Mouse (Mus musculus): ENCODE results near the gene Vat1l.

Vat1l gene

DNA sequence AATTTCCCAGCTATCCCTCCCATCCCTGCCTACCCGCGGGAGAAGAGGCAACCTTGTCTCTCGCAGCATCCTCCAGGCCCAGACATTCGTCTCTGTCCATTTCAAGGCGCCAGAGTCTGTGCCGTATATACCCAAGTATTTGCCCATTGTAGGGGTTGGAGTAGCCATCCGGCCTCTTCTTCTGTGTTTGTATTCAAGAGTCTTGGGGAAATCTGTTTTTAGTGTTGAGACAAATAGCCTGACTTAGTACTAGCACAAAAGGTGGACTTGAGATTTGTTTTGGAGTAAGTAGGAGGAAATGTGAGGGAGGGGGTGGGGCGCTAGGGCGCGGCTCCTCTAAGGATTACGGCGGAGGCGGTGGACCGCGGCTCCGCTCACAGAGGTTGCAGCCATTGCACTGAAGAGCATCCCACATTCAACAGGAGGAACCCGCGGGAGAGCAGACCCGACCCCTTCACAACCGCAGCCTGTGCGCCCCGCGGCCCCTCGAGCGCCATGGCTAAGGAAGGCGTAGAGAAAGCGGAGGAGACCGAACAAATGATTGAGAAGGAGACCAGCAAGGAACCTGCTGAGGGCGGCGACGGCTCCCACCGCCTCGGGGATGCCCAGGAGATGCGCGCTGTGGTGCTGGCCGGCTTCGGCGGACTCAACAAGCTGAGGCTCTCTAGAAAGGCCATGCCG lies at the start of gene Vat1l:
Gene Vat1l (plus strand): TSS at position 392 of the 681 bp plus-strand sequence.
- DNase-seq (ENCODE audit: low read depth in 2 of 2, low spot score in 2 of 2): no peak

- no peak for DNase-seq (ENCODE audit: low read depth in 2 of 2, low spot score in 2 of 2)
These were observed 46.8 kb upstream of the Vat1l start for GRCm38 (mm10) chr8:114158586-114158985.

DNA sequence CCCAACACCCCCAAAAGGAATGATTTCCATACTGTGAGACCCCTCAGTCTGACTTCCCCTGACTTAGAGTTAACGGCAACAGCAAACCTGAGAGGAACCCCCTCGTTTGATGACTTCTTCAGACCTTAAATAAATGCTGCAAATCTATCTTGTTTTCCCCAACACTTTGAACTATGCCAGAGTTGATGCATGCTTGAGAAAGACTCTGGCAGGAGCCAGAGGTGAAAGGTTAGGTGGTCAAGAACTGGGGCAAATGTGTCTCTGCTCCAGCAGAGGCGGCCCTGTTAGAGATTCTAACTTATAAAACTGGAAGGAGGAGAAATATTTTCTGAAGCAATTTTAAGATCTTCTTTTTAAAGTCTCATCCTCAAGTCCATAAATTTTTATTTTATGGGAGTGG lies 45.7 kb upstream of the Vat1l start:
- no peak for DNase-seq (ENCODE audit: low read depth in 2 of 2, low spot score in 2 of 2)

DNA sequence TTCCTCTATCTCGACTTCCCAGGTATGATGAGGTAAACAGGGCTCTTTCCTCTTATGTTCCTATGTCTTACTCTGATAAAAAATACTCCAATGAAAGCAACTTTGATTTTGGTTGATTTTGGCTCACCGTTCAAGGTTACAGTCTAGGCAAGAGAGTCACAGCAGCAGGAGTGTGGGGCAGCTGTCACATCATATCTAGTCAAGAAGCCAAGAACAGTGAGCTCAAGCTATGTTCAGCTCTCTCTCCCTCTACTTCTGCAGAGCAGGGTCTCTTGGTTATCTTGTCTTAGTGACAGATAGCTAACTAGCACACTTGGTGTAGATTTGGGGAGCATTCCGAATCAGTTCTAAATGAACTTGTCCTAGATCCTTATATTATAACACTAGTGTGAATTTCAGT lies 41.5 kb upstream of the Vat1l start:
- DNase-seq (ENCODE audit: low read depth in 2 of 2, low spot score in 2 of 2): no peak

- DNase-seq (ENCODE audit: low read depth in 2 of 2, low spot score in 2 of 2): no peak
These were observed 40.8 kb upstream of the Vat1l start for GRCm38 (mm10) chr8:114164444-114165096.

DNA sequence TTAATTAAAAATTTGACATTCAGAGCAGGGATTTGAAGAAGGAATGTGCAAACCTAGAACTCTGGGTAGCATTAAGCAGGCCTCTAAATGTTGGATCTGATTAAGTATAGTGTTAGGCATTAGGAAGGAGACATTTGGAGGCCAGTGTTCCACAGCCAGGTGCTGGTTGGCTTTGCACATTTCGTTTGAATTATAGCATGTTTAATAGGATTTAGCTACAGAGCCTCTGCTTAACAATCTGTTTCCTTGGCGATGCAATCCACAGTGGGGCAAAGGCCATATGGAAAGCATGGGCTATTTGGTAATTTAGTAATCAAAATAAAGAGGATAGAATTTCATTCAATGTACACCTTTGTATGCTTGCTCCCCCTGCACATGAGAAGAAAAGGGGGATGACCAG lies 39.7 kb upstream of the Vat1l start:
- DNase-seq (ENCODE audit: low read depth in 2 of 2, low spot score in 2 of 2): no peak

DNA sequence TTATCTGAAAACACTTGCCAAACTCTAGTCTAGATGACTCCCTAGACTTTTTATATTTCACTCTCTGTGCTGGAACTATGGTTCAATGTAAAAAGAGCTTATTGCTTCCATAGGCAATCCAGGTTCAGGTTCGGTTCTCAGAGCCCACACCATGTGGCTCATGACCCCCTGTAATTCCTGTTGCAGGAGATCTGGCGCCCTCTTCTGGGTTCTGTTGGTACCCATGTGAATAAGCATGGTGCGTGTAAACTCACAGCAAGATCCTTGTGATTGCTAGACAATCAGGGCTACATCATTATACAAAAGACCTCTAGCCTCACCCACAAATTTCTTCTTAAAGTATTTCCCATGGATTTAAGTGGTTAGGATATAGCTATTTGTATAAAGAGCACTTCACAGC lies 28.7 kb upstream of the Vat1l start:
- DNase-seq (ENCODE audit: low read depth in 2 of 2, low spot score in 2 of 2): no peak

DNA sequence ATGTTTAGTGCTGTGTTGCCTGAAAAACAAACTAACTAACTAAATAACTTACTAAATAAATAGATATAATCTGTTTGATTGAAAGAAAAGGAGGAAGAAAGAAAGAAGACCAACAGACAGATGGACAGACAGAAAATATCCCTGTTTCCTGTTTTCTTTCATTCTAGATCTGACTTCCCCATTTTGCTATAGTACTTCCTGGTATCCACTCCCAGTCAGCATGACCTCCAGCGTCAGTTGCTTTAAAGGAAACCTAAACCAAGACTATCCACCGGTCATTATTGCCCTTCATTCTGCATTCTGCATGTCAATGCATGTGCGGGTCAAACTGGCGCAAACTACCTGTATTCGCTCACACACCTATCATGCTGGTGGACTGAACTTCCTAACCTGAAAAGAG lies 12.1 kb upstream of the Vat1l start:
- DNase-seq (ENCODE audit: low read depth in 2 of 2, low spot score in 2 of 2): no peak

- no peak for DNase-seq (ENCODE audit: low read depth in 2 of 2, low spot score in 2 of 2)
These were observed 6.4 kb upstream of the Vat1l start for GRCm38 (mm10) chr8:114198990-114199389.

GRCm38 (mm10) chr8:114206421-114206983 lies 1.1 kb downstream of the Vat1l start:
- DNase-seq (ENCODE audit: low read depth in 2 of 2, low spot score in 2 of 2): no peak

- DNase-seq (ENCODE audit: low read depth in 2 of 2, low spot score in 2 of 2): no peak
These were observed 1.6 kb downstream of the Vat1l start for GRCm38 (mm10) chr8:114207026-114207425.

DNA sequence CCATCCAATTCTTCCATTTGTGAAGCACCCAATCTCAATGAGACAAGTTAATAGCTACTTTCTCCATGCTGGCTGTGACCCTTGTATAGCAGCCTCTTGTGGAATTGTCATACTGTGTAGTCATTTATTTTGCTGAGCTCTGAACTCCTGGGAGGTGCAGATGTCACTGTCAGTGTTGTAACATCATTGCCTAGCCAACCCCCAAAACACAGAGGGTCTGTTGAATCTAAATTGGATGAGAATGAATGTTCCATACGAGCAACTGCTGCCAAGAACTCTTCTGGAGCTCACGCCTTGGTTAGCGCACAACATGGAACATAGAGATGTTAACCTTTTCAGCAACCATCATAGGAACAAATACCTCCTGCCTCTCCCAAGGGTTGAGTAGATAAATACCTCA lies 15.4 kb downstream of the Vat1l start:
- DNase-seq (ENCODE audit: low read depth in 2 of 2, low spot score in 2 of 2): no peak

DNA sequence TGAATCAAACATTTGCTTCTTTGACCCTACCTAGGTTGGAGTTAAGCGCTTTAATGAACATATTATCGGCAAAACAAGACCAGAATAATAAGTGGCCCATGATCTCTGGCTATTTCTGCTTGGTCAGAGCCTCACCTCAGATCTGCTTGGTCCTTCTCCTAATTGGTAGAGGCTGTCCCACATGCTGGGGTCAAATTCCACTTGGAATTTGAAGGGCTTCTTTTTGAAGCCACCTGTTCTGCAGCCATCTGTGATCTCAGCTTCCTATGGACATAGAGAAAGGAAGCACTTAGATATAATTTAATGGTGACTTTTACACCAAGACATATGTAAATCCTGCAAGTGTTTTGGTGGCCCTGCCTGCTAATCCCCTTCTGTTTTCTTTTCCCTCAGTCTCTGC lies 16.6 kb downstream of the Vat1l start:
- DNase-seq (ENCODE audit: low read depth in 2 of 2, low spot score in 2 of 2): no peak

DNA sequence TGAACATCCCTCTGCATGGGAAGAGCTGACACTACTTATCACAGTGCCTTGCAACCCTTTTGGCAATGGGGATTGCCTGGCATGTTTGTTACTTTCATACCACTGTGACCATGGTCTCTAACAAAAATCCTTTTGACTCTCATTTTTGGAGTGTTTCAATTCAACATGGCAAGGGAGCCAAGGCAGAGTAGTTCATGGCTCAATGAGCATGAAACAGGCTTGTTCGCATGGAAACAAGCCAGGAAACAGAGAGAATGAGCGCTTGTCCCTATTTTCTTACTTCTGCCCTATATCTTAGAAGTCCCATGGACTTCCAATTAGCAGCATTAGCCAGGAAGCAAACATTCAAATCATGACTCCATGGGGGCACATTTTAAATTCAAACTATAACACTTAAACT lies 18.6 kb downstream of the Vat1l start:
- DNase-seq (ENCODE audit: low read depth in 2 of 2, low spot score in 2 of 2): no peak

DNA sequence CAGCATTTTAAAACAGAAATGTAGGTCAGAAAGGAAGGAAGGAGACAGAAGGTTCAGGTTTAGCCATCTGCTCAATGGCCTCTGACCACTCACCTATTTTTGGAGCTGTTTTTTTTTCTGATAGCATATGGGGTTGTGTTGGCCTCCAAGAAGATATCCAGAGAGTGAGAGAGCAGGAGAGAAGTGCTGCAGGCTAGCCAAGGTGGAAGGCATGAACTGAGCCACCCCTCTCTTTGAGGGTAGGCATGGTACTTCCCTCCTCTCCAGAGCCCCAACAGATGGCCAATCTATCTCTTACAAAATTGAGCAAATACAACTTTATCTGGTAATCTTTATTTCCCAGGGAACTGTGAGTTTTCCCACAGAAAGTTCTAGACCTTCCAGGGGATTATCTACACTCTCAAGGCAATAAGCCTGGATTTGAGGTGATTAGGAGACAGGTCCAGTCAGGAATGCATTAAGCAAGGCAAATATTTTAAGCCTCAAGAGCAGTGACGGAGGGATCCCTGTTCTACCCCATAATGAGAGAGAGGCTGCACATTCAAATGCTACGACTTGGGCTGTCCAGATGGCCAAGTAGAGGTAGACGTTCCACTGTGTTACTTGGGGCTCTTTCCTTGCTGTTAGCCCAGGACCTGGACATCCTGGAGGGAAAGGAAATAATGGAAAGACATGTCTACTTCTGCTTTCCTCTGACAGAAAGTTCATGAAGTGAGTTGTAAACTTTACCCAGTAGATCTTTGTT lies 46.1 kb downstream of the Vat1l start:
- no peak for DNase-seq (ENCODE audit: low read depth in 2 of 2, low spot score in 2 of 2)

GRCm38 (mm10) chr8:114258685-114259084 lies 53.3 kb downstream of the Vat1l start:
- no peak for DNase-seq (ENCODE audit: low read depth in 2 of 2, low spot score in 2 of 2)

DNA sequence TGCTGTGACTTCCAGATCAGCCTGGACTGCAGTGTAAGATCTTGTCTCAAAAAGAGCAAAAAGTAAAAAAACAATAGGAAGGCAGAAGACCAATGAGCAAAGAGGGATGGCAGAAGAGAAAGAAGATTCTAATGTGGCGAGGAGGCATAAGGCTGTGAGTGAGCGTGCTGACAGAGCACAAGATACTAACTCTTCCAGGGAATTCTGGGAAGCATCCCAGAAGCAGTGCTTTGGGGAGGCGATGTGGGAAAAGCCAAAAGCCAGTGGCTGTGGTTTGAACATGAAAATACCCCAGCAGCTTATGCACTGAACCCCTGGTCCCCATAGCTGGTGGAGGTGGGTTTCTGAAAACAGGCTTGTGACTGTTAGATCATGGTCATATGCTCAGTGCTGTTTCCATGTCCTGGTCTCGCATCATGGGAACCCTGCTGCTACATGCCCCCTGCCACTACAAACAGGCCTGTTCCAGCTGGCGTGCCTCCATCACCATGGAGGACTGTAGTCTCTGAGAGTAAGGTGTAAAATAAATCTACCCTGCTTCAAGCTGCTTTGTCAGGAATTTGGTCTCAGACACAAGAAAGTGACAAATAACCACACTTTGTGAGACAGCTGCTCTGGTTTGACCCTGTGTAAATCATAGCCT lies 54.4 kb downstream of the Vat1l start:
- DNase-seq (ENCODE audit: low read depth in 2 of 2, low spot score in 2 of 2): no peak

DNA sequence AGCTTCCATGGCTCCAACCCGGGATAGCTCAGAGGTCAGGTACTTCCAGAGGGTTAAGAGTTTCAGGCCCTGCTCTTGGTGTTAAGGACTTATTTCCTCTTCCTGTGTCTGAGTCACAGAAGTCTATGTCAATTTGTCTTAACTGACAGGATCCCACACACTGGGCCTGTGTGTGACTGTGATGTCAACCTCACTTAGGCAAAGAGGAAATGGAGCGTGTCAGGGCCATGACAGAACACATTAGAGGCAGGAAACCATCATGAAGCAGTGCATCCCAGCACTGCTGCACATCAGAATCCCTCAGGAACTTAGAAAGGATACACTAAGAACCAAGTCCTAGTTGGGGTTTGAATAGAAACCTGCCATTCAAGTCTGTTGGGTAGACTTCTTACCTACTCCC lies 56.9 kb downstream of the Vat1l start:
- DNase-seq (ENCODE audit: low read depth in 2 of 2, low spot score in 2 of 2): no peak

DNA sequence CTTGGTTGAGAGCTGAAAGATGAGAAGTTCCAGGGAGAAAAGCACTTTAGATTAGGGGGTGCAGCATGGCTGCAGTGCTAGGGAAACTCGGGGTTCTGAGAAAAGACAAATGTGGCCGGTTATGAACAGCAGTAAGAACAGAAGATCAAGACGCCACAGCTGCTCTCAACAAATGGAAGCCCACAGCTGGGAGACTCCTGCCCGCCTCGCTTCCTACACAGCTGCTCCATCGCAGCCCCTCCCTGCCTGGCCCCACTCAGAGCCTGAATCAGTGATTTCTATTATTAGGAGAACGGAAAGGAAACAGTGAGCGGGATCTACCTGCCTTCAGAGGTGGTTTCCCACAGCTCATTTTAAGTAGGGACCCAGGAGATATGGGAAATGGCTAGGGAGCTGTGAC lies 69.1 kb downstream of the Vat1l start:
- DNase-seq (ENCODE audit: low read depth in 2 of 2, low spot score in 2 of 2): no peak

- DNase-seq (ENCODE audit: low read depth in 2 of 2, low spot score in 2 of 2): no peak
These were observed 75.7 kb downstream of the Vat1l start for GRCm38 (mm10) chr8:114281101-114281500.

DNA sequence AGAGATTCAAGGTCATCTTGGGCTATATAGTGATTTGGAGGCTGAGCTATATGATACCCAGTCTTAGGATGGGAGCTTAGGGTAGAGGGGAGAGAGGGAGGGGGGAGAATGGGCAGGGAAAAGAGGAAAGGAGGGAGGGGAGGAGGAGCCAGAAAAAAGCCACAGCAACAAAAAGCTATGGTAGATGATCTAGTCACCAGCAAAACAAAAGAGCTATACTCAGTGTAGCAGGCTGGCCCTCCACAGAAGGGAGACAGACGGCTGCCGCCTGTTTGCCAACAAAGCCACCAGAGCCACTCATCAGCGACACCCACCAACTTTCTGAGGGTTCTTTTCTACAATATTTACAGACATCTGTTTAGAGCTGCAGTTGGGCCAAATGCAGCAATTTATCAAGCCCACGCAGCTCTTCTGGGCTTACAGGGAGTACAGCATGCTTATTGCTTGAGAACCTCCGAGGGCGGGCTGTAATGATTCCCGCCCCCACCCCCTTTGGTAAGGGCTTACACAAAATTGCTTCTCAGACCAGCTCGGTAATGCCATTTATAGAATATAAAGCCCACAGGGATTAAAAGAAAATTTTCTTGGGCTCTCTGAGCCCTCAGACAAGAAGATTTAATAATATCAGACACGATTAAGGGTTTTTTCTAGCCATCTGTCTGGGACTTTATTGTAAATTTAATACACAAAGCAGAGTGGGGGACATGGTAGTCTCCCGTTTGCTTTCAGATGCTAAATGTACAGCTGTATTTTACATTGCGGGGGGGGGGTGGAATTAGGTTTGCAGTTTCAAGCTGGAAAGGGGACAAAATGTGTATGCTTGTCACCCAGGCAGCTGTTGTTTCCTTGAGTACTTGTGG lies 89.7 kb downstream of the Vat1l start:
- DNase-seq (ENCODE audit: low read depth in 2 of 2, low spot score in 2 of 2): no peak

All from CD8-positive naive resting alpha-beta T cell, adult 2 months (primary cell).